Mouse (Mus musculus): ENCODE results near the gene Hist2h2be.

Hist2h2be gene

GRCm38 (mm10) chr3:96261623-96262022 is 40.7 kb downstream of the Hist2h2be start:
- DNase-seq (ENCODE audit: low read depth in 2 of 2, low spot score in 2 of 2), result no peak

- peak; percentile 43 to 50 for DNase-seq (ENCODE audit: low read depth in 2 of 2, low spot score in 2 of 2)
These were observed 41.4 kb downstream of the Hist2h2be start for GRCm38 (mm10) chr3:96262216-96262875.

DNA sequence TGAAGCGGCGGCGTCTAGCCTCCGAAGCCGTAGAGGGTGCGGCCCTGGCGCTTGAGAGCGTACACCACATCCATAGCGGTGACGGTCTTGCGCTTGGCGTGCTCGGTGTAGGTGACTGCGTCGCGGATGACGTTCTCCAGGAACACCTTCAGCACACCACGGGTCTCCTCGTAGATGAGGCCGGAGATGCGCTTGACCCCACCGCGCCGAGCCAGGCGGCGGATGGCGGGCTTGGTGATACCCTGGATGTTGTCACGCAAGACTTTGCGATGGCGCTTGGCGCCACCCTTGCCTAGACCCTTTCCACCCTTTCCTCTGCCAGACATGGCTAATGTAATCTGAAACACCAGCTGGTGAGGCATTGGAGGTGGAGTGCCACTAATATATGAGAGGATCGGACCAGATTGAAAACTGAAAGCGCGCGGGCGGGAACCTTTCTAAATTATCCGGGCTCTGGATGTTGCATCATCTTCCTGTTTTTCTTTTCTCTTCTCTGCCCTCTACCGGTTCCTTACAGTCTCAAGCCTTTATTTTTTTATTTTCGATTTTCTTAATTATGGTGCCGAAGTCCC is 42.1 kb downstream of the Hist2h2be start, which contains the start of gene Hist2h4:
TSS of gene Hist2h4 (minus strand) at position 333 of the 572 bp plus-strand sequence.
- DNase-seq (ENCODE audit: low read depth in 2 of 2, low spot score in 2 of 2), result peak; percentile 91 to 96

DNA sequence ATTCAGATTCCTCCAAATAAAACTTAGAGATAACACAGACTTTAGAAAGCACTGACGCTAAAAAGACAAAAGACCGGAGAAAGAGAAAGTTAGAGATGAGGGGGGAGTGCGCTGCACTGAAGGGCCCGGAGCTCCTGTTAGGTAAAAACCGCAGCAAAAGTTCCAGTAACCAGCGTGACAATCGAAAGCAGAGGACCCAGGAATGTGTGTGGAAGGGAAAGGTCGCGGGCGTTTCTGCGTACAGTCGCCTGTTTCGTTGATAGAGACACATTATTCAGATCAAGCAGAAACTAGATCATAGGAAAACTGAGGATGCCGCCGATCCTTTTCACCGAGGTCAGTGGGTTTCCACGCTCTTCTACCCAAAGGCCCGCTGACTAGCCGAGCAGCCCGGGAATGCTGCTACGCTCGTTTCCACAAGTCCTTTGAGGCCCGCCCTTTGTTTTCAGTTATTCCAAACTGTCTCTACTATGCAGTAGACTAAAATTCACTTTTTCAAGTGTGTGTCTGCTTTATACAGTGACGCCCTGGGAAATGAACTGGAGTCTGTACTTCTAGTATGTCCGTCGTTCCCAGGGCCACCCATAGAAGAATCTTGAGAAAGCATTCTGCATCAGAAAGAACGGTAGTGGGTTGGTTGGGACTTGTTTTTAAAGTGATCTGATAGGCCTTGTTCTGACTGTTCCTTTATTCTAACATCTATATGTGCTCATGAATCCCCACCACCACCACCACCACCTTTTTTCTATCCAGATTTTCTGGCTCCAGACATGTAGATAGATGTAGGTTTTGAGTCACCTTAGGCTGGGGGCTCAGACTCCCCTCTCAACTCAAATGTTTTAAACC is 42.9 kb downstream of the Hist2h2be start:
- DNase-seq (ENCODE audit: low read depth in 2 of 2, low spot score in 2 of 2), result peak in 1 of 2 experiments; percentile 44

GRCm38 (mm10) chr3:96264404-96264949 is 43.6 kb downstream of the Hist2h2be start:
- no peak for DNase-seq (ENCODE audit: low read depth in 2 of 2, low spot score in 2 of 2)

- DNase-seq (ENCODE audit: low read depth in 2 of 2, low spot score in 2 of 2), result no peak
These were observed 45.3 kb downstream of the Hist2h2be start for GRCm38 (mm10) chr3:96266132-96266710.

DNA sequence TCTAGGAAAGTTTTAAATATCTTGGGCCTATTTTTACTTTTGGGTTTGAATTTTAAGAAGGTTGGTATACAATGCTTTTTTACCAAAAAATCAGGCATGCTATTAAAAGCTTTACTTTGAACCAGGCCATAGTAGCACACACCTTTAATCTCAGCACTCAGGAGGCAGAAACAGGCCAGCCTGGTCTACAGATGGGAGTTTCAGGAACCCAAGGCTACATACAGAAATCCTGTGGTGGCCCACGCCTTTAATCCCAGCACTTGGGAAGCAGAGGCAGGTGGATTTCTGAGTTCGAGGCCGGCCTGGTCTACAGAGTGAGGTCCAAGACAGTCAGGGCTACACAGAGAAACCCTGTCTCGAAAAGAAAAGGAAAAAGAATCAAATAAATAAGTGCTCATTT is 46.6 kb downstream of the Hist2h2be start:
- DNase-seq (ENCODE audit: low read depth in 2 of 2, low spot score in 2 of 2), result no peak

GRCm38 (mm10) chr3:96268051-96268775 is 47.3 kb downstream of the Hist2h2be start, which contains the start of gene Hist2h3b:
TSS of gene Hist2h3b (plus strand) at chr3:96268654.
- peak; percentile 28 to 42 for DNase-seq (ENCODE audit: low read depth in 2 of 2, low spot score in 2 of 2)

DNA sequence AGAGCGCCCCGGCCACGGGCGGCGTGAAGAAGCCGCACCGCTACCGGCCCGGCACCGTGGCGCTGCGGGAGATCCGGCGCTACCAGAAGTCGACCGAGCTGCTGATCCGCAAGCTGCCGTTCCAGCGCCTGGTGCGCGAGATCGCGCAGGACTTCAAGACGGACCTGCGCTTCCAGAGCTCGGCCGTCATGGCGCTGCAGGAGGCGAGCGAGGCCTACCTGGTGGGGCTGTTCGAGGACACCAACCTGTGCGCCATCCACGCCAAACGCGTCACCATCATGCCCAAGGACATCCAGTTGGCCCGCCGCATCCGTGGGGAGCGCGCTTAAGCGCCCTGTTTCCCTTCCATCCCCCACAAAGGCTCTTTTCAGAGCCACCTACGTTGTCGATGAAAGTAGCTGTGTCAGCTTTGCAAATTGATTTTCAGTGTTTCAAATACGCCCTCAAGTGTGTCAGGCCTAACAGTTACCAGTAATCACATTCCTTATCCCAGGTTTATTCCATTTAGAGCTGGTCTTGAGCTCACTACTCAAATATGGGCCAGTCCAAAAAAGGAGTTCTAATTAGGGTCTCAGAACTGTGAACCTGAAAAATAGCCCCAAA is 48.0 kb downstream of the Hist2h2be start:
- peak in 1 of 2 experiments; percentile 23 for DNase-seq (ENCODE audit: low read depth in 2 of 2, low spot score in 2 of 2)

GRCm38 (mm10) chr3:96269511-96270474 is 48.9 kb downstream of the Hist2h2be start, which contains the start of gene Hist2h2bb:
TSS of gene Hist2h2bb (plus strand) at chr3:96269752.
- peak; percentile 70 to 78 for DNase-seq (ENCODE audit: low read depth in 2 of 2, low spot score in 2 of 2)

All from CD8-positive naive resting alpha-beta T cell, adult 2 months (primary cell).